Mouse (Mus musculus): ENCODE measurements around the gene Smtnl1. TPM values are rescaled to one million over a fixed set of nuclear protein-coding genes. Genes with fewer than 3 reads are reported as not detected.

Smtnl1 gene
- polyA plus RNA-seq, 1 experiment from 2014 or later = not detected

DNA sequence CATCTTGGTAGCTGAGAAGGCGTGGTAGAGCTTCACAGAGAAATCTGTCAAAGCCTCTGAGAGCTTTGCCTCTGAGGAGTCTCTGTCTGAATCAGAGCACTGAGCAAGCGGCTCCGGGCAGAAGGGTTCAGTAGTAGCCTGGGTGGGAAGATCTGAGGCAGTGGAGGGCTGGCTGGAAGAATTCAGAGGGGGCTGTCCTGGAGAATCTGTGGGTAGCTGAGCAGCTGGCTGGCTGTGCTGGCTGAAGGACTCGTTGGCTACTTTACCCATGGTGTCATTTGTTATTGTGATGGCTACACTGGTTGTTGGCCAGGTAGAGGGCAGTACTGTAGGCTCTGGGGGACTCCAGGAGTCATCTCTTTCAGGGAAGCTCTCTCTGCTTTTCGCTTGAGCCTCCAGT, 49.3 kb downstream of the Smtnl1 start:
- no peak for ATAC-seq (ENCODE audit: low read depth)
- no peak overlapping the region for H3K4me2 ChIP-seq (ENCODE audit: low read depth, low read length)
- H3K4me3 ChIP-seq (ENCODE audit: low read depth, low read length) = no peak overlapping the region
- no peak overlapping the region for H3K9ac ChIP-seq (replicated peaks; ENCODE audit: low read depth, low read length)
- H3K4me1 ChIP-seq (ENCODE audit: control insufficient read depth, insufficient read depth, low read length) = peaks cover 5% of the 10 kb centered on the region; the same call in 1 of the 2 replicates
- no peaks in the 10 kb centered on the region for H3K36me3 ChIP-seq (ENCODE audit: control insufficient read depth, insufficient read depth, low read length)
- no peak overlapping the region for H3K27ac ChIP-seq (ENCODE audit: low read depth, low read length)
- no peaks in the 10 kb centered on the region for H3K27me3 ChIP-seq (ENCODE audit: control insufficient read depth, insufficient read depth, low read length)
- no peaks in the 10 kb centered on the region for H3K9me3 ChIP-seq (ENCODE audit: control insufficient read depth, low read length)
- 88% methylated on average over 5 of the region's 5 CpGs for WGBS

DNA sequence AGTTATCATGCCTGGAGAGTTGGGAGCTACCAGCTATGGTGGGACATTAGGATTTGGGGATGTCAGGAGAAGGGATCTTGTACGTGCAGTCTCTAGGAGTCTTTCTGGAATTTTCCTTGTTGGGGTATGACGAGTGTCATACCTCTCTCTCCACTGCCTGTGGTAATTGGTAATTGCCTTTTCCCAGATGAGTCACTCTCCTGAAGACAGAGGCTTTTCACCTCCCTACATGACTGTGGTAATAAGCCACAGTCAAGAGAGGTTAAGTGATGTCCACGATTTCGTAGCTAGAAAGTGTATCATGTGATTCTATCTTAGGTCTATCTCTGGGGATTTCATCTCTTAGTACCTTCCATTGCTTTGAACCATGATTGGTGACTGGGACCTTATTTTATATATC, 50.0 kb downstream of the Smtnl1 start:
- Histone ChIP-seq H3K9ac (replicated peaks; ENCODE audit: low read depth, low read length) (no peak overlapping the region), H3K4me3 (ENCODE audit: low read depth, low read length) (no peak overlapping the region), H3K36me3 (ENCODE audit: control insufficient read depth, insufficient read depth, low read length) (no peaks in the 10 kb centered on the region), H3K27ac (ENCODE audit: low read depth, low read length) (no peak overlapping the region), H3K9me3 (ENCODE audit: control insufficient read depth, low read length) (no peaks in the 10 kb centered on the region), H3K4me2 (ENCODE audit: low read depth, low read length) (no peak overlapping the region), H3K27me3 (ENCODE audit: control insufficient read depth, insufficient read depth, low read length) (no peaks in the 10 kb centered on the region), H3K4me1 (ENCODE audit: control insufficient read depth, insufficient read depth, low read length) (peaks cover 5% of the 10 kb centered on the region; the same call in 1 of the 2 replicates)
- WGBS = 91% methylated on average over 4 of the region's 4 CpGs
- ATAC-seq (ENCODE audit: low read depth) = no peak

DNA sequence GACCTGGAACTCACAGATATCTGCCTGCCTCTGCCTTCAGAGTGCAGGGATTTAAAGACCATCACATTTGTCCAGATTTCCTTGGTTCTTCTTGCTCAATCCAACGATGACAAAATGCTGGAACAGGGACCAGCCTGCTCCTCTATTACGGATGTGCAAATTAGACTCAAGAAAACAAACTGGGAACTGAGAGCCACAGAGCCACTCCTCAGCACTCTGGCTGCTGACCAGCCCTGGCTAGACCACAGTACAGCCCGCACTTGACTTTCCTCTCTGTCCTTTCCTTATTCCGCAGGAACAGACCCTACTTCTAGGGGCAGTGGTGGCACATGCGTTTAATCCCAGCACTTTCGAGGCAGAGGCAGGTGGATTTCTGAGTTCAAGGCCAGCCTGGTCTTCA, 52.0 kb downstream of the Smtnl1 start:
- H3K4me2 ChIP-seq (ENCODE audit: low read depth, low read length) = no peak overlapping the region
- no peaks in the 10 kb centered on the region for H3K27me3 ChIP-seq (ENCODE audit: control insufficient read depth, insufficient read depth, low read length)
- H3K9ac ChIP-seq (replicated peaks; ENCODE audit: low read depth, low read length) = no peak overlapping the region
- H3K9me3 ChIP-seq (ENCODE audit: control insufficient read depth, low read length) = no peaks in the 10 kb centered on the region
- no peak overlapping the region for H3K27ac ChIP-seq (ENCODE audit: low read depth, low read length)
- 76% methylated on average over 6 of the region's 6 CpGs for WGBS
- no peak overlapping the region for H3K4me3 ChIP-seq (ENCODE audit: low read depth, low read length)
- no peaks in the 10 kb centered on the region for H3K36me3 ChIP-seq (ENCODE audit: control insufficient read depth, insufficient read depth, low read length)
- ATAC-seq (ENCODE audit: low read depth) = no peak
- peaks cover 5% of the 10 kb centered on the region; the same call in 1 of the 2 replicates for H3K4me1 ChIP-seq (ENCODE audit: control insufficient read depth, insufficient read depth, low read length)

DNA sequence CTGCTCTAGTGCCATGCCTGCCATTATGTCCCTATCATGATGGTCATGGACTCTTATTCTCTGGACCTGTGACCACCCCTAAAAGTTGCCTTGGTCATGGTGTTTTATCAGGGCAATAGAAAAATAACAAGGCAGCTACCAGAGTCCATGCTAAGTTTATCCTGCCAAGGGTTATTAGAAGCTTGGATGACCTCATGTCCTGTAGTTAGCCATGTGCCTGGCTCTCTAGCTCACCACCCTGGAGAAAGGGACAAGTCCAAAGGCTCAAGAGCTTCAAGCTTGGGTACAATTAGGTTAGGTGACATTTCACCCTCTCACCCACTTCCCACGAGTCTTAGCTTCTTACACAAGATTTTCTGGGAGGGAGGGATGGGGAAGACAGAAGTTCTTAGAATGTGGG, 59.6 kb downstream of the Smtnl1 start:
- Histone ChIP-seq H3K36me3 (ENCODE audit: control insufficient read depth, insufficient read depth, low read length) (no peaks in the 10 kb centered on the region), H3K27ac (ENCODE audit: low read depth, low read length) (no peak overlapping the region), H3K4me2 (ENCODE audit: low read depth, low read length) (no peak overlapping the region), H3K9me3 (ENCODE audit: control insufficient read depth, low read length) (no peaks in the 10 kb centered on the region), H3K4me3 (ENCODE audit: low read depth, low read length) (no peak overlapping the region), H3K4me1 (ENCODE audit: control insufficient read depth, insufficient read depth, low read length) (no peaks in the 10 kb centered on the region), H3K27me3 (ENCODE audit: control insufficient read depth, insufficient read depth, low read length) (no peaks in the 10 kb centered on the region), H3K9ac (replicated peaks; ENCODE audit: low read depth, low read length) (no peak overlapping the region)
- WGBS = 56% methylated on average over 1 of the region's 1 CpGs
- no peak for ATAC-seq (ENCODE audit: low read depth)

DNA sequence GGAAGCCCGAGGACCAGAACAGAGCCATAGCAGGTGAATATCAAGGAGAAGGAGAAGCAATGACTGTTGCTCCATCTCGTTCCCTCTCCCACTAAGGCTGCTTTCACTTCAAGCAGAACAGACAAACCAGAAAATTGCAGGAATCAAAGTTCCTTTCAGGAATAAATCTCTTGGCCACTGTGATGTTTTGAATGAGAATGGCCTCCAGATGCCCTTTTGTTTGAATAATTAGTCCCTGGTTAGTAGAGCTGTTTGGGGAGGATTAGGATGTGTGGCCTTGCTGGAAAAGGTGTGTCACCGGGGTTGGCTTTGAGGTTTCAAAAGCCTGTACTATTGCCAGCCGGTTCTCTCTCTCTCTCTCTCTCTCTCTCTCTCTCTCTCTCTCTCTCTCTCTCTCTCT, 60.2 kb downstream of the Smtnl1 start:
- no peaks in the 10 kb centered on the region for H3K27me3 ChIP-seq (ENCODE audit: control insufficient read depth, insufficient read depth, low read length)
- 52% methylated on average over 4 of the region's 4 CpGs for WGBS
- H3K9me3 ChIP-seq (ENCODE audit: control insufficient read depth, low read length) = no peaks in the 10 kb centered on the region
- no peak overlapping the region for H3K4me2 ChIP-seq (ENCODE audit: low read depth, low read length)
- H3K36me3 ChIP-seq (ENCODE audit: control insufficient read depth, insufficient read depth, low read length) = no peaks in the 10 kb centered on the region
- no peak overlapping the region for H3K4me3 ChIP-seq (ENCODE audit: low read depth, low read length)
- no peaks in the 10 kb centered on the region for H3K4me1 ChIP-seq (ENCODE audit: control insufficient read depth, insufficient read depth, low read length)
- ATAC-seq (ENCODE audit: low read depth) = no peak
- no peak overlapping the region for H3K27ac ChIP-seq (ENCODE audit: low read depth, low read length)
- no peak overlapping the region for H3K9ac ChIP-seq (replicated peaks; ENCODE audit: low read depth, low read length)

DNA sequence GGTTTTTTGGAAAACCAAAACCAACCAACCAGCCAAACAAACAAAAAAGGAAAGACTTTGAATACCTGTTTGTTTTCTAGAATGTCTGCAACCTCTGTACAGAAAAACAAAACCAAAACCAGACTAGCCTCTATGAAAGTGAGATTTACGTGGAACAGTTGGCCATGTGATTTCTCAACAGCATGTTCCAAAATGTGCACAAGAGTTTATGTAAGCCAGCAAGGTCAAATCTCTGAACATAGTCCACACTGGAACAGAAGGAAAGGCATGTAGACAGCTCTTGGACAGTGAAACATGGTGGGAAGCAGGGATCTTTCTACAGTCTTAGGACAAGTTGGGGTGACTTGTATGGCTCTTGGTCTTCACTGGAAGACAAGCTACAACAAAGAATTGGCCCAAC, 60.6 kb downstream of the Smtnl1 start:
- Histone ChIP-seq H3K4me1 (ENCODE audit: control insufficient read depth, insufficient read depth, low read length) (no peaks in the 10 kb centered on the region), H3K27ac (ENCODE audit: low read depth, low read length) (no peak overlapping the region), H3K36me3 (ENCODE audit: control insufficient read depth, insufficient read depth, low read length) (no peaks in the 10 kb centered on the region), H3K9ac (replicated peaks; ENCODE audit: low read depth, low read length) (no peak overlapping the region), H3K9me3 (ENCODE audit: control insufficient read depth, low read length) (no peaks in the 10 kb centered on the region), H3K4me2 (ENCODE audit: low read depth, low read length) (no peak overlapping the region), H3K4me3 (ENCODE audit: low read depth, low read length) (no peak overlapping the region), H3K27me3 (ENCODE audit: control insufficient read depth, insufficient read depth, low read length) (no peaks in the 10 kb centered on the region)
- WGBS = 94% methylated on average over 1 of the region's 1 CpGs
- no peak for ATAC-seq (ENCODE audit: low read depth)

DNA sequence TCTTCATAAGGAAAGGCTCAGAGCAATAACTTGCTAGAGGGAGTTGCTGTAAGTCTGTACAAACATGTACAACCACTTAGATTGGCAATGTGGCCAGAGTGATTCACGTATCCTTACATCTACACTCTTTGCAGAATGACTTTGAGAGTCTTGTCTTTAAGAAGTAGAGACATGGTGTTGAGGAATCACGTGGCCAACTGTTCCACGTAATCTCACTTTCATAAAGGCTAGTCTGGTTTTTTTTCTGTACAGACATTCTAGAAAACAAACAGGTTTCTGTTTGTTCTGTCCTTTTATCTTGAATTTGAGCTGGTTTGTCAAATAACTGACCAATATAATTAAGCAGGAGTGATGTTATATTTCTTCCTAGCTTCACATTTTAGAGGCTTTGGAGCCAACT, 61.1 kb downstream of the Smtnl1 start:
- Histone ChIP-seq H3K27me3 (ENCODE audit: control insufficient read depth, insufficient read depth, low read length) (no peaks in the 10 kb centered on the region), H3K4me2 (ENCODE audit: low read depth, low read length) (no peak overlapping the region), H3K36me3 (ENCODE audit: control insufficient read depth, insufficient read depth, low read length) (no peaks in the 10 kb centered on the region), H3K27ac (ENCODE audit: low read depth, low read length) (no peak overlapping the region), H3K4me3 (ENCODE audit: low read depth, low read length) (no peak overlapping the region), H3K9ac (replicated peaks; ENCODE audit: low read depth, low read length) (no peak overlapping the region), H3K9me3 (ENCODE audit: control insufficient read depth, low read length) (no peaks in the 10 kb centered on the region), H3K4me1 (ENCODE audit: control insufficient read depth, insufficient read depth, low read length) (no peaks in the 10 kb centered on the region)
- ATAC-seq (ENCODE audit: low read depth) = no peak
- 90% methylated on average over 3 of the region's 3 CpGs for WGBS

Other genes starting within 250 kb of the Smtnl1 start
- 30.1 and 40.4 TPM in 2 replicates for gene Ctnnd1, start 171.9 kb downstream of the Smtnl1 start, polyA plus RNA-seq (2014; fragmentation: Nextera tagmentation; extraction: Ambion mirVana)
- 0.24 and 0.44 TPM in 2 replicates for gene Btbd18, start 163.6 kb downstream of the Smtnl1 start, polyA plus RNA-seq (2014; fragmentation: Nextera tagmentation; extraction: Ambion mirVana)
- gene Selenoh, start 151.9 kb downstream of the Smtnl1 start, polyA plus RNA-seq (2014; fragmentation: Nextera tagmentation; extraction: Ambion mirVana) = 163 and 181 TPM in 2 replicates
- gene Gm28635, start 144.6 kb downstream of the Smtnl1 start, polyA plus RNA-seq (2014; fragmentation: Nextera tagmentation; extraction: Ambion mirVana) = 0.13 TPM in 1 of 2 replicates, not detected in the other
- gene Med19, start 144.2 kb downstream of the Smtnl1 start, polyA plus RNA-seq (2014; fragmentation: Nextera tagmentation; extraction: Ambion mirVana) = 61.5 and 64.5 TPM in 2 replicates
- gene Tmx2, start 143.5 kb downstream of the Smtnl1 start, polyA plus RNA-seq (2014; fragmentation: Nextera tagmentation; extraction: Ambion mirVana) = 311 and 342 TPM in 2 replicates
- gene Zdhhc5, start 107.5 kb downstream of the Smtnl1 start, polyA plus RNA-seq (2014; fragmentation: Nextera tagmentation; extraction: Ambion mirVana) = 22.8 and 23.9 TPM in 2 replicates
- 20.6 and 24.7 TPM in 2 replicates for gene Clp1, start 95.3 kb downstream of the Smtnl1 start, polyA plus RNA-seq (2014; fragmentation: Nextera tagmentation; extraction: Ambion mirVana)
- gene Ypel4, start 88.6 kb downstream of the Smtnl1 start, polyA plus RNA-seq (2014; fragmentation: Nextera tagmentation; extraction: Ambion mirVana) = 17.8 TPM in 2 replicates
- gene Gm19426, start 79.0 kb downstream of the Smtnl1 start, polyA plus RNA-seq (2014; fragmentation: Nextera tagmentation; extraction: Ambion mirVana) = 1.7 and 2.6 TPM in 2 replicates
- gene Serping1, start 47.2 kb downstream of the Smtnl1 start, polyA plus RNA-seq (2014; fragmentation: Nextera tagmentation; extraction: Ambion mirVana) = 15.7 and 34.8 TPM in 2 replicates
- 16.3 and 16.7 TPM in 2 replicates for gene Ube2l6, start 23.8 kb downstream of the Smtnl1 start, polyA plus RNA-seq (2014; fragmentation: Nextera tagmentation; extraction: Ambion mirVana)
- 63.8 and 89.4 TPM in 2 replicates for gene Timm10, start 4.3 kb upstream of the Smtnl1 start, polyA plus RNA-seq (2014; fragmentation: Nextera tagmentation; extraction: Ambion mirVana)
- 0.63 and 1.8 TPM in 2 replicates for gene Slc43a1, start 16.2 kb upstream of the Smtnl1 start, polyA plus RNA-seq (2014; fragmentation: Nextera tagmentation; extraction: Ambion mirVana)
- gene Rtn4rl2, start 64.1 kb upstream of the Smtnl1 start, polyA plus RNA-seq (2014; fragmentation: Nextera tagmentation; extraction: Ambion mirVana) = 1.8 and 4.9 TPM in 2 replicates
- 2.5 and 7.1 TPM in 2 replicates for gene Slc43a3, start 113.9 kb upstream of the Smtnl1 start, polyA plus RNA-seq (2014; fragmentation: Nextera tagmentation; extraction: Ambion mirVana)
- gene Prg2, start 157.8 kb upstream of the Smtnl1 start, polyA plus RNA-seq (2014; fragmentation: Nextera tagmentation; extraction: Ambion mirVana) = not detected in 2 replicates
- gene Prg3, start 165.6 kb upstream of the Smtnl1 start, polyA plus RNA-seq (2014; fragmentation: Nextera tagmentation; extraction: Ambion mirVana) = not detected in 2 replicates
- 152 and 178 TPM in 2 replicates for gene Ssrp1, start 214.6 kb upstream of the Smtnl1 start, polyA plus RNA-seq (2014; fragmentation: Nextera tagmentation; extraction: Ambion mirVana)
- gene P2rx3, start 214.8 kb upstream of the Smtnl1 start, polyA plus RNA-seq (2014; fragmentation: Nextera tagmentation; extraction: Ambion mirVana) = 0.94 and 22.0 TPM in 2 replicates
- 6.8 and 10.6 TPM in 2 replicates for gene Tnks1bp1, start 225.4 kb upstream of the Smtnl1 start, polyA plus RNA-seq (2014; fragmentation: Nextera tagmentation; extraction: Ambion mirVana)